Mouse (Mus musculus): ENCODE measurements around the gene Mast4.

GRCm38 (mm10) chr13:103138298-103138697 lies 196.0 kb downstream of the Mast4 start:
- TF ChIP-seq CTCF (IDR thresholded peaks at IDR 0.05; ENCODE audit: low read depth) (no peak), EP300 (IDR thresholded peaks at IDR 0.05; ENCODE audit: low read depth) (no peak)

Measured in liver, embryonic 14.5 days (tissue).